Mouse (Mus musculus) regulatory T cell (primary cell): ENCODE measurements around the gene Pltp.

ENCODE experiments used
- in situ Hi-C: fragments of 300-600 bp; cut with MboI, MseI; formaldehyde crosslinking; loops from one replicate; pipeline ENCODE4 v1.15.1; 2025; ENCODE audit warnings: high pct_unique_total_duplicates

Pltp gene

GRCm38 (mm10) chr2:164857101-164857821, at the start of gene Pltp:
Pltp (minus strand) TSS chr2:164857711.
- in situ Hi-C loops = no loop called here

GRCm38 (mm10) chr2:164906071-164906470, 48.6 kb upstream of the Pltp start:
- in situ Hi-C loops = no loop called here

- in situ Hi-C loops = no loop called here
Measured at GRCm38 (mm10) chr2:164903496-164903895, 46.0 kb upstream of the Pltp start.

GRCm38 (mm10) chr2:164901380-164901779, 43.9 kb upstream of the Pltp start:
- in situ Hi-C loops = no loop called here

- in situ Hi-C loops = loop anchor here (25.0 kb wide), 1 partner anchor 1838 kb away; the partner anchor contains the start of gene Mybl2
Measured at GRCm38 (mm10) chr2:164899723-164900459, 42.4 kb upstream of the Pltp start.

GRCm38 (mm10) chr2:164899034-164899433, 41.5 kb upstream of the Pltp start:
- in situ Hi-C loops = loop anchor here (25.0 kb wide), 1 partner anchor 1837 kb away; the partner anchor contains the start of gene Mybl2

GRCm38 (mm10) chr2:164898008-164898407, 40.5 kb upstream of the Pltp start:
- in situ Hi-C loops = loop anchor here (25.0 kb wide), 1 partner anchor 1836 kb away; the partner anchor contains the start of gene Mybl2

GRCm38 (mm10) chr2:164895885-164896284, 38.4 kb upstream of the Pltp start:
- in situ Hi-C loops = loop anchor here (25.0 kb wide), 1 partner anchor 1834 kb away; the partner anchor contains the start of gene Mybl2

GRCm38 (mm10) chr2:164894644-164895043, 37.1 kb upstream of the Pltp start:
- in situ Hi-C loops = loop anchor here (25.0 kb wide), 1 partner anchor 1832 kb away; the partner anchor contains the start of gene Mybl2

- in situ Hi-C loops = loop anchor here (25.0 kb wide), 1 partner anchor 1832 kb away; the partner anchor contains the start of gene Mybl2
Measured at GRCm38 (mm10) chr2:164894048-164894447, 36.5 kb upstream of the Pltp start.

GRCm38 (mm10) chr2:164892696-164893216, 35.2 kb upstream of the Pltp start:
- in situ Hi-C loops = loop anchor here (25.0 kb wide), 1 partner anchor 1830 kb away; the partner anchor contains the start of gene Mybl2

GRCm38 (mm10) chr2:164891908-164892695, 34.6 kb upstream of the Pltp start:
- in situ Hi-C loops = loop anchor here (25.0 kb wide), 1 partner anchor 1830 kb away; the partner anchor contains the start of gene Mybl2

- in situ Hi-C loops = loop anchor here (25.0 kb wide), 1 partner anchor 1829 kb away; the partner anchor contains the start of gene Mybl2
Measured at GRCm38 (mm10) chr2:164891056-164891834, 33.7 kb upstream of the Pltp start.

- in situ Hi-C loops = loop anchor here (25.0 kb wide), 1 partner anchor 1828 kb away; the partner anchor contains the start of gene Mybl2
Measured at GRCm38 (mm10) chr2:164890411-164891049, 33.0 kb upstream of the Pltp start.

GRCm38 (mm10) chr2:164889960-164890359, 32.4 kb upstream of the Pltp start:
- in situ Hi-C loops = loop anchor here (25.0 kb wide), 1 partner anchor 1828 kb away; the partner anchor contains the start of gene Mybl2

- in situ Hi-C loops = loop anchor here (25.0 kb wide), 1 partner anchor 1827 kb away; the partner anchor contains the start of gene Mybl2
Measured at GRCm38 (mm10) chr2:164888996-164889395, 31.5 kb upstream of the Pltp start.

GRCm38 (mm10) chr2:164886617-164887016, 29.1 kb upstream of the Pltp start:
- in situ Hi-C loops = loop anchor here (25.0 kb wide), 1 partner anchor 1824 kb away; the partner anchor contains the start of gene Mybl2

- in situ Hi-C loops = loop anchor here (25.0 kb wide), 1 partner anchor 1823 kb away; the partner anchor contains the start of gene Mybl2
Measured at GRCm38 (mm10) chr2:164885788-164886187, 28.3 kb upstream of the Pltp start.

GRCm38 (mm10) chr2:164882619-164883018, 25.1 kb upstream of the Pltp start:
- in situ Hi-C loops = loop anchor here (25.0 kb wide), 1 partner anchor 1820 kb away; the partner anchor contains the start of gene Mybl2
